Mouse (Mus musculus) CH12.LX (cell line): Measurements from ENCODE around the gene Clpp. TPM values are rescaled to one million over a fixed set of nuclear protein-coding genes. Genes with fewer than 3 reads are reported as not detected.

ENCODE experiments used
- DNase-seq: peaks from one replicate; pipeline ENCODE4 v3.0.0-alpha.2; 2013; ENCODE audit errors: extremely low read depth
- H3K27ac ChIP-seq: 2 replicates; pipeline ENCODE4 v1.5.1; 2012; ENCODE audit warnings: low read depth, mild to moderate bottlenecking, control low read depth, moderate library complexity; ENCODE audit not compliant: insufficient read depth
- H3K27me3 ChIP-seq: replicated peaks from 2 replicates; pipeline ENCODE3; 2012; ENCODE audit warnings: inconsistent platforms
- H3K36me3 ChIP-seq, 2 experiments: replicated peaks in 1 of 2; 2 replicates each; pipeline versions ENCODE3 to v1.6.1; 2012; ENCODE audit warnings: inconsistent platforms in 1 of 2, low read length in 1 of 2, mild to moderate bottlenecking in 1 of 2, mixed read lengths in 1 of 2, moderate library complexity in 1 of 2; ENCODE audit not compliant: control insufficient read depth in 1 of 2, insufficient read depth in 1 of 2
- H3K4me1 ChIP-seq, 2 experiments: 2 replicates each; pipeline ENCODE4 v1.6.1; 2012; ENCODE audit warnings: inconsistent platforms in 1 of 2, moderate library complexity in 1 of 2; ENCODE audit not compliant: insufficient read depth in 2 of 2, control insufficient read depth in 1 of 2
- H3K4me2 ChIP-seq: 2 replicates; pipeline ENCODE4 v1.6.1; 2012; ENCODE audit warnings: low read depth, mild to moderate bottlenecking, control low read depth; ENCODE audit not compliant: poor library complexity, insufficient read depth, severe bottlenecking
- H3K4me3 ChIP-seq, 3 experiments: fragments of 150-350 bp in 1 of 3; sonication (generic) in 1 of 3; replicated peaks in 1 of 3; 2 replicates each; pipeline versions ENCODE3 to v1.5.1; 2011 to 2012; ENCODE audit warnings: low read depth in 2 of 3, low read length in 2 of 3, mild to moderate bottlenecking in 2 of 3, moderate library complexity in 2 of 3, control low read depth in 1 of 3, improper control_type of control experiment in 1 of 3, inconsistent platforms in 1 of 3, mixed read lengths in 1 of 3; ENCODE audit not compliant: poor library complexity in 1 of 3
- H3K79me2 ChIP-seq: replicated peaks from 2 replicates; pipeline ENCODE4 v1.6.1; 2012; ENCODE audit warnings: mild to moderate bottlenecking, moderate library complexity; ENCODE audit not compliant: control insufficient read depth, poor library complexity, insufficient read depth, severe bottlenecking; ENCODE audit errors: extremely low read depth
- H3K9ac ChIP-seq: 2 replicates; pipeline ENCODE4 v1.6.1; 2012; ENCODE audit warnings: low read depth, mild to moderate bottlenecking, control low read depth, moderate library complexity; ENCODE audit not compliant: insufficient read depth
- H3K9me3 ChIP-seq: replicated peaks from 2 replicates; pipeline ENCODE3; 2012; ENCODE audit warnings: low read length, inconsistent platforms, mixed read lengths
- CHD1 ChIP-seq: IDR thresholded peaks from 2 replicates; pipeline ENCODE4 v1.6.1; 2012; ENCODE audit warnings: low read depth, low read length, improper control_type of control experiment, inconsistent platforms
- CTCF ChIP-seq, 2 experiments: IDR thresholded peaks in 1 of 2; conservative IDR thresholded peaks in 1 of 2; 2 replicates each; pipeline ENCODE4 v1.5.1; 2011 to 2012; ENCODE audit warnings: low read depth in 2 of 2, low read length in 2 of 2, improper control_type of control experiment in 1 of 2, inconsistent platforms in 1 of 2, mild to moderate bottlenecking in 1 of 2, moderate library complexity in 1 of 2
- E2F4 ChIP-seq: IDR thresholded peaks from 2 replicates; pipeline ENCODE4 v1.6.1; 2011; ENCODE audit warnings: low read depth, low read length, improper control_type of control experiment; ENCODE audit not compliant: insufficient replicate concordance
- EP300 ChIP-seq: IDR thresholded peaks from 2 replicates; pipeline ENCODE4 v1.6.1; 2011; ENCODE audit warnings: low read length, improper control_type of control experiment
- GABPA ChIP-seq: IDR thresholded peaks from 2 replicates; pipeline ENCODE4 v1.6.1; 2012; ENCODE audit warnings: low read depth, low read length, improper control_type of control experiment, inconsistent platforms; ENCODE audit not compliant: insufficient replicate concordance
- HCFC1 ChIP-seq: IDR thresholded peaks from 2 replicates; pipeline ENCODE4 v1.6.1; 2012; ENCODE audit warnings: low read depth, mild to moderate bottlenecking, inconsistent platforms, low read length, improper control_type of control experiment
- IRF4 ChIP-seq: IDR thresholded peaks from 2 replicates; pipeline ENCODE4 v1.6.1; 2014; ENCODE audit warnings: low read depth, mild to moderate bottlenecking, inconsistent platforms, low read length, improper control_type of control experiment
- KAT2A ChIP-seq: IDR thresholded peaks from 2 replicates; pipeline ENCODE4 v1.6.1; 2012; ENCODE audit warnings: low read length, improper control_type of control experiment, inconsistent platforms; ENCODE audit not compliant: insufficient replicate concordance
- MAZ ChIP-seq: IDR thresholded peaks from 2 replicates; pipeline ENCODE4 v1.6.1; 2012; ENCODE audit warnings: low read depth, mild to moderate bottlenecking, inconsistent platforms, low read length, improper control_type of control experiment, moderate library complexity
- POLR2A ChIP-seq: IDR thresholded peaks from 2 replicates; pipeline ENCODE4 v1.6.1; 2011; ENCODE audit warnings: low read depth, mild to moderate bottlenecking, improper control_type of control experiment, low read length
- SMC3 ChIP-seq: IDR thresholded peaks from 2 replicates; pipeline ENCODE4 v1.6.1; 2011; ENCODE audit warnings: low read depth, low read length, improper control_type of control experiment
- TBP ChIP-seq: conservative IDR thresholded peaks from 2 replicates; pipeline ENCODE4 v1.6.1; 2011; ENCODE audit warnings: low read depth, low read length, improper control_type of control experiment
- TCF12 ChIP-seq: IDR thresholded peaks from 2 replicates; pipeline ENCODE4 v1.6.1; 2014; ENCODE audit warnings: low read depth, mild to moderate bottlenecking, inconsistent platforms, low read length, improper control_type of control experiment
- UBTF ChIP-seq: IDR thresholded peaks from 2 replicates; pipeline ENCODE4 v1.6.1; 2012; ENCODE audit warnings: low read depth, mild to moderate bottlenecking, inconsistent platforms, low read length, improper control_type of control experiment, moderate library complexity
- ZNF384 ChIP-seq: IDR thresholded peaks from 2 replicates; pipeline ENCODE4 v1.6.1; 2012; ENCODE audit warnings: low read depth, low read length, improper control_type of control experiment, inconsistent platforms
- dilution Hi-C: fragments of 300-500 bp; cut with MboI; formaldehyde crosslinking; loops from 2 replicates; pipeline ENCODE4 v1.14.3; 2020; ENCODE audit warnings: low sequenced_read_pairs; ENCODE audit not compliant: extremely low pct_unique_long_range_greater_than_20kb, extremely low pct_ligation_motif_present
- in situ Hi-C: fragments of 300-500 bp; cut with MboI; formaldehyde crosslinking; loops from 3 replicates; pipeline ENCODE4 v1.14.3; 2019; ENCODE audit warnings: low sequenced_read_pairs, low pct_ligation_motif_present, low pct_unique_long_range_greater_than_20kb, mixed read lengths
- polyA plus RNA-seq: library from polyadenylated mRNA; unstranded; fragments of >175 nt; gene quantifications from 2 replicates; pipeline ENCODE4 v1.2.1, GENCODE M21; 2012; ENCODE audit warnings: low read depth; ENCODE audit not compliant: insufficient read length
- total RNA-seq, 2 experiments: library from RNA; depleted of rRNA; stranded (reverse); fragments of 300-350 nt in 1 of 2; fragments of >200 nt in 1 of 2; gene quantifications; 2 replicates each; pipeline ENCODE4 v1.2.3; 2012 to 2014

The Clpp gene
- total and polyA plus RNA-seq, 3 experiments: 114 to 166 (median 117) TPM

DNA sequence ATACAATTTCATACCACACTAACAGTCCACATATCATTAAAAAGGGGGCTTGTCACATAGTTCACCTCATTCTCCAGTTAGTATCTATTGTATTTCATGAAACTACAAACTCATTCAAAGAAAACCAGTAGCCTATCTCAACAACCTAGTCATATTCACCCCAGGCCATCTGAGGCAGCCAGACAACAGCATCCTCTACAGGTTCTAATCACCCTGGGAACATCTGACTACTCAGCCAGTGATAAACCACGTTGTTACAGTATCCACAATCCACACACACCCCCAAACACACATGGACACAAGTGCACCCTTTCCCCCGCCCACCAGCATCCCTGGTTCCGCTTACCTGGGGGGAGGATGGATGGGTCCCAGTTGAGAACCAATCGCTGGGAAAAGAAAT is 37.4 kb downstream of the Clpp start:
- in situ Hi-C loops: no loop called here
- no peak overlapping the region for H3K27ac ChIP-seq
- no peak overlapping the region for H3K9ac ChIP-seq
- H3K4me3 ChIP-seq: no peak overlapping the region
- H3K9me3 ChIP-seq: no peaks in the 10 kb centered on the region
- no peak for DNase-seq
- peaks cover 5 to 25% of the 10 kb centered on the region in 2 experiments; a peak in 2 of 4 replicates for H3K4me1 ChIP-seq
- dilution Hi-C loops: no loop called here
- peaks cover 47% of the 10 kb centered on the region for H3K79me2 ChIP-seq
- no peak overlapping the region for H3K4me2 ChIP-seq
- peaks cover 62 to 68% of the 10 kb centered on the region in 2 experiments for H3K36me3 ChIP-seq
- no peaks in the 10 kb centered on the region for H3K27me3 ChIP-seq
- TF ChIP-seq IRF4: no peak
- TF ChIP-seq E2F4: no peak
- TF ChIP-seq GABPA: no peak
- TF ChIP-seq EP300: no peak
- no peak for TF ChIP-seq SMC3
- TF ChIP-seq TCF12: no peak
- TF ChIP-seq ZNF384: no peak

DNA sequence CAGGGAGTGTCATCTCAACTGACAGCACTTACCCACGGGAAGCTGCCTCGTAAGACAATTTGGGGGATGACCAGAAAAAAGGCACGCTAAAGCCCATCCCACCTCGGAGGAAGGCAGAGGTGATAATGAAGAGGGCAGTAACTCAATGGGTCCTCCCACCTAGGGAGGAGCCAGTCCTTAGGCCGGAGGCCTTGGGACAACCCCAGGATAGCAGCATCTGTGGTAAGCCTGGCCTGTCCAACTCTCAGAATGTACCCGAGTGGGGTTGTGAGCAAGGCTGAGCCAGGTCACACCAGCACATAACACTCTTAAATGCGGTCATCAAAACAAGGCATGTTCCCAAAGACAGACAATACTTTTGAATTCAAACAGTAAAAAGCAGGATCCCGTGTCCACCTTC is 39.6 kb downstream of the Clpp start:
- peaks cover 7 to 27% of the 10 kb centered on the region in 2 experiments; a peak in 3 of 4 replicates for H3K4me1 ChIP-seq
- peaks cover 40 to 46% of the 10 kb centered on the region in 2 experiments for H3K36me3 ChIP-seq
- H3K79me2 ChIP-seq: peaks cover 47% of the 10 kb centered on the region
- 0 out of 2 replicates have a peak, but pooled peaks have one; percentile 25 for TF ChIP-seq POLR2A
- TF ChIP-seq TBP: 0 out of 2 replicates have a peak, but pooled peaks have one; percentile 18
- TF ChIP-seq CHD1: no peak
- TF ChIP-seq HCFC1: no peak; the same call in 1 of the 2 replicates
- TF ChIP-seq CTCF (conservative IDR thresholded peaks at IDR 0.05 in 1 of 2, IDR thresholded peaks at IDR 0.05 in 1 of 2; ENCODE audit: low read depth in 2 of 2, low read length in 2 of 2): no peak
- no peak for TF ChIP-seq UBTF
- TF ChIP-seq KAT2A: no peak
- no peak for TF ChIP-seq MAZ
- H3K4me2 ChIP-seq: peak overlapping the region; percentile 99
- H3K9me3 ChIP-seq: no peaks in the 10 kb centered on the region
- no peaks in the 10 kb centered on the region for H3K27me3 ChIP-seq
- in situ Hi-C loops (no loop called here), dilution Hi-C loops (no loop called here)
- DNase-seq: peak; percentile 62
- H3K9ac ChIP-seq: peak overlapping the region; percentile 100
- no peak overlapping the region for H3K27ac ChIP-seq
- peak overlapping the region; percentile 82 to 95 (median 83) for H3K4me3 ChIP-seq
